Mouse (Mus musculus) stomach, postnatal 0 days (tissue): ENCODE measurements around the gene Rpl38.

ENCODE experiments used
- CTCF ChIP-seq: IDR thresholded peaks from 2 replicates; pipeline ENCODE4 v1.5.1; 2016; ENCODE audit warnings: antibody characterized with exemption, low read depth, mild to moderate bottlenecking, moderate library complexity
- EP300 ChIP-seq: optimal IDR thresholded peaks from 2 replicates; pipeline ENCODE3; 2016; ENCODE audit warnings: antibody characterized with exemption

DNA sequence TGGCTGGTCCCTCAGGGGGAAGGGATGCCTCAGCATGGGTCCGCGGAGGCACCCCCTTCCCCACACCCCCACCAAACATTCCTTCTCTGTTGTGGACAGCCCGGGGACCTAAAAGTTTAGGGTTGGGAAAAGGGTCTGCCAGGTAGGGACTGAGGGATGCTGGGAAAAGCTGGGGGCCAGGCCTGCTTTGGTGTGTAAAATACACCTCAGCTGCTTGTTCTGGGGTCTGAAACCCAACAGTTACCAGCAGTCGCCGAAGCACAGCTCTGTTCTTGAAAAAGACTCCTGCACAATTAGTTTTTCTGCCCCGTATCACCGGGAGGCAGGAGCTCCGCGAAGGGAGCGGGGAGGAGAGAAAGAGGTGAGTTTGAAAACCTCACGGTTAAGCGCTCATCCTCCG, 1.5 kb upstream of the Rpl38 start:
- TF ChIP-seq CTCF, result no peak
- no peak for TF ChIP-seq EP300
